Mouse (Mus musculus) layer of hippocampus, adult 2 months (tissue): ENCODE measurements around the gene Fam234b. TPM values are rescaled to one million over a fixed set of nuclear protein-coding genes. Genes with fewer than 3 reads are reported as not detected.

Source experiments
- DNase-seq, 2 experiments: peaks; one replicate each; pipeline ENCODE4 v3.0.0; 2022; ENCODE audit warnings: low spot score in 2 of 2
- H3K27ac ChIP-seq: fragments of 200-600 bp; 2 replicates; pipeline ENCODE4 v1.8.1; 2022
- H3K4me3 ChIP-seq: fragments of 200-600 bp; 2 replicates; pipeline ENCODE4 v1.8.1; 2022; ENCODE audit warnings: mild to moderate bottlenecking
- CTCF ChIP-seq: fragments of 200-600 bp; conservative IDR thresholded peaks from 2 replicates; pipeline ENCODE4 v1.8.1; 2022; ENCODE audit warnings: antibody characterized with exemption, mild to moderate bottlenecking, moderate library complexity
- total RNA-seq, 2 experiments: library from RNA; stranded (reverse); gene quantifications; 2 replicates each; pipeline ENCODE4 v1.2.3; 2021

Fam234b gene
- total RNA-seq, 2 experiments from 2014 or later: 161 to 166 TPM

DNA sequence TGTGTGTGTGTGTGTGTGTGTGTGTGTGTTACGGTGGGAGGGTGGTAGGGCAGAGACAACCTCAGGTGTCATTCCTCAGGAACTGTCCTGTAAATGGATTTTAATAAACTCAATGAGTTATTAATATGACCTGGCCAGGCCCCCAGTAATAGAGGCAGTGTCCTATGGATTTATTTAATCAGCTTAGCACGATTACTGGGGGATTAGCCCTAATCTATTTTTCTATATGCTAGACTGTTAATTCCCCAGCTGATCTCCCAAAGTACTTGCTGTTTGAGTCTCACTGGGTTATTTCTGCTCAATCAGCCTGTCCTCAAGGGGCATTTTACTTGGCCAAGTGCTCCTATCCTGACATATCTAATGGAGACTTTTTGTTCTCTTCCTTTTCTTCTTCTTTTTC, 14.9 kb downstream of the Fam234b start:
- no peak overlapping the region for H3K4me3 ChIP-seq
- no peak for DNase-seq
- no peak for TF ChIP-seq CTCF
- no peak overlapping the region for H3K27ac ChIP-seq

DNA sequence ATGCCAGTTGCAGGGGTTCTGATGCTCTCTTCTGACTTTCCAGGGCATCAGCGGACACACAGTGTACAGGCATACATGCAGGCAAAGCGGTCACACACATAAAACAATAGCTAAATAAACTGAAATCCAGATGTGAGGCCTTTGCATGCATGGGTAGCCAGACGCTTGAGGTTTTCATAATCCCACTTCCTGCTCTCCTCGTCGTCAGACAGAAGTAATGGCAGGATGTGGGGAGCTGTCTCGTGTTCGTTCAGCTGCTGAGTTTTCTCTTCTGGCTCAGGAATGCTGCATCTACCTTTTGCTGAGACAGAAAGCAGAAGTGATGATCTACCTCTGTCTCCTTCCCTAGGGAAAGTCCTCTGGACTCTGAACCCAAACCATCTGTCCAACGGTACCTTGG, 20.6 kb downstream of the Fam234b start:
- H3K27ac ChIP-seq: peak overlapping the region; percentile 54; the same call in 1 of the 2 replicates
- H3K4me3 ChIP-seq: no peak overlapping the region
- no peak for DNase-seq
- TF ChIP-seq CTCF: no peak

DNA sequence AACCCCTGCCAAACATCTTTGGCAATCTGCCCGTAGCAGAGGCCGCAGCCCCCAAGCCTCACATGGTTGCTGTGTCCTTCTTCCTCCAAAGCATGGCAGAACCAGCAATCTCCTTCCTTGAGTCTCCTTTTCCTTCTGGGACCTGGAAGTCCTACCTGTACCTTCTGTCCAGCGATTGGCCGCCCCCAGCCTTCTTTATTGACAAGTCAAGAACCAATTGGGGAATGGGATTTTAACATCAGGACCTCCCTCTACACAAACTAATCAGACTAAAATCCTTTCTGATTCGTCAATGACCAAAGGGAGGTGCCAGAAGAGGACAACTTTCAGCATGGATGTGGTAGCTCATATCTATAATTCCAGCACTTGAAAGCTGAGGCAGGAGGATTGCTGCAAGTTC, 22.1 kb downstream of the Fam234b start:
- peak overlapping the region; percentile 23; the same call in 1 of the 2 replicates for H3K27ac ChIP-seq
- TF ChIP-seq CTCF: no peak
- DNase-seq: no peak

DNA sequence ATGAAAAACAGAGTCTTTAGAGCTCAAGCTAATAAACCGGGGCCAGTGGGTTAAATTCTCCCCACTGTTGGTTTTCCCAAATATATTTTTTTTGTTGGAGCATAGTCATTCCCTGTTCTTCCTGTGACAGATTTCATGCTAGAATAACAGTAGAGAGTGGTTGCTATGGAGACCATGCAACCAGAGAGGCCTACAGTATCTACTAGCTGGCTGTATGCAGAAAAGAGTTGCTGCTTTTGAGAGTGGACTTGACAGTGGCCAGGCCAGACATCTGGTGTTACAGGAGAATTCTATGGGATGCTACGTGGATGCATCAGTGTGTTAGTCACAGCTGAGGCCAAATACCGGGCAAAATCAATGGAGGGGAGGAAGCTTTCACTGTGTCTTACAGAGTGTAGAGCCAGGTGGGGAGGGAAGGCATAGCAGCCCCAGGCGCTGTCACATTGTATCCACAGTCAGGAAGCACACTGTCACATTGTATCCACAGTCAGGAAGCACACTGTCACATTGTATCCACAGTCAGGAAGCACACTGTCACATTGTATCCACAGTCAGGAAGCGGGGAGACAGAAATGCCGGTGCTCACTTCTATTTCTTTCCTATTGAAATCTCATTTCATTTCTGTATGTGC, 26.1 kb downstream of the Fam234b start:
- no peak for TF ChIP-seq CTCF
- no peak overlapping the region for H3K4me3 ChIP-seq
- peak in 1 of 2 experiments; percentile 55 for DNase-seq
- H3K27ac ChIP-seq: peak overlapping the region; percentile 72

More for the DNA sequence above, 22.1 kb downstream of the Fam234b start:
- no peak overlapping the region for H3K4me3 ChIP-seq

DNA sequence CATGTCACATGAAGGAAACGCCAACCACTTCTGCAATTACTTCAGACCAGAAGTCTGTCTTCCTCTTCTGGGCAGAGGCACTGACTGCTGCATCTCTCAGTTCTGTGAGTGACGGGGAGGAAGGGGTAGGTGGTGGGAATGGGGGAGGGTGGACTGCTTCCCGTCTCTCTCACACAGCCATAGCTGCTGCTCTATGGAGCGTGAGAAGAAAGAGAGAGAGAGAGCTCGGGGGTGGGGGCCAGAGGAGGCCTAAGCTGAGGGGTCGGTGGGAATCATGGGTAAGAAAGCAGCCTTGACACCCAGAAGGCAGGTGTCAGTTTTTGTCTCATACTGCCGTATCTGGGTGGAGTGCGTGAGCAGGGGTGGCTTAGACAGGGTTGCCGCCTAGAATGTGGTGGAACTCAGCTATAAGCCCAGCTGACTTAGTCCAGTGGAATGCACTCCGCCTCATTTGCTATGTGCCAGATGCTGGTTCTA, 30.7 kb downstream of the Fam234b start:
- no peak for TF ChIP-seq CTCF
- DNase-seq: no peak
- H3K27ac ChIP-seq: peak overlapping the region; percentile 60
- no peak overlapping the region for H3K4me3 ChIP-seq

DNA sequence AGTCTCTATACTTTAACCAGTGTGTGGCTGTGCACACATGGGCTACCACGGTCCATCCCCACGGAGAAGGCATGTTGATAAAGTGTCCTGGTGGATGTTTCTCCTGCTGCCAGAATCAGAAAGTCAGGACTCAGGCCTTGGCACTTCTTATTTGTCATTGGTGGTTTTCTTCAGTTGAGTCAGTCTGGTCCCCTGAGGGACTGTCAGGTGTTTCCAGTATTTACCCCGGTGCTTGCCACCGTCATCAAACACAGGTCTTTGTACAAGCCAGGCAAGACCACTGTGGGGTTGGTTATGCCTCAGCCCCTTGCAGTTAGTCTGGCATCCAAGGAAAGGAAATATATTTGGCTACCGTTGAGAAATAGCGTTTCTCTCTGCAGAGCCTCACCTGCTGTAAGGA, 32.8 kb downstream of the Fam234b start:
- no peak overlapping the region for H3K27ac ChIP-seq
- no peak for TF ChIP-seq CTCF
- no peak for DNase-seq
- no peak overlapping the region for H3K4me3 ChIP-seq

DNA sequence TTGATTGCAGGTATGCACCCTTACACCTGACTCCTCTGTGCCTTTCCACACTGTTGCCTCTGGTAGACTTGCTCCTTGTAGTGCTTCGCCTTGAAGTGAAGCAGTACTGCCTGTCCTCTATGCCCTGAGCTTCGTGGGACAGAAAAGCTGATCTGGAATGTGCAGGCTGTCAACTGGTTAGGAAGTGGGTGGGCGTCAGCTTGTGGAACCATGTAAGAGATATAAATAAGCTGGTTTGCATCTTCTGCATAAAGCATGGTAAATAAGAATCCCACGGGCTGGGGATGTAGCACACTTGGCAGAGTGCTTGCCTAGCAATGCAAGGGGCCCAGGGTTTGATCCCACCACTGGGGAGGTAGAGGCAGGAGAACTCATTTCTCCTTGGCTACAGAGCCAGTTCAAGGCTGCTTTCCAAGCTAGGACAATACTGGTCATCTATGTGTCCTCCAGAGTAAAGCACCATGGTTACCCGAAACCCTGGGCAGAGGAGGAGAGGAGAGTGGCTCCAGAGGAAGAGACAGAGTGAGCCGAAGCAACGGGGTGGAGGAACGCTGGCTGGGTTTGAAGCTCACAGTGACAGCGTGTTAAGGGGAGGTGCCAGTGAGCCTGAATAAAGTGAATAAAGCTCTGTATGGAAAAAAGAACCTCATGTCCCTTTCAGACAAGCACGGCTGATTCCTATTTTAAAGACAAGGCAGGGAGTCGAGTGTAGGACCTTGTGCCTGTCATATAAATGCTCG, 34.8 kb downstream of the Fam234b start:
- Histone ChIP-seq H3K4me3 (no peak overlapping the region), H3K27ac (peak overlapping the region; percentile 75)
- no peak for TF ChIP-seq CTCF
- peak in 1 of 2 experiments; percentile 31 for DNase-seq

DNA sequence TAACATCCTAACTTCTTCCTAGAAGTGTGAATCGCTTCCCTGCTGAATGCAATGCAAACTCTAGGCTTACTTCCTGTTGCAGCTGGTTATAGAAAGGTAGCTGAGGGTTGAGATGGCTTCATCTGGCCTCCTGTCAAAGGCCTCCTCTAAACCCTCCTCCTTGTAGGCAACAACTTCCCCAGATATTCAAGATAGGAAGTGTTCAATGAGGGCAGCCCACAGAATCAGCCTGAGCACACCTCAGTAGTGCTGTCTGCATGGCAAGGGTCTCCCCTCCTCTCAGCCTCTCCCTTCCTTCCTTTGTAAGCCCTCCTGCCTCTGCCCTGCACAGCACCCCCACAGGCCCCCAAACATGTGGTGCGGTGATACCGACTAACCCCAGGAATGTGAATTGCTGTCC, 38.0 kb downstream of the Fam234b start:
- no peak overlapping the region for H3K27ac ChIP-seq
- H3K4me3 ChIP-seq: no peak overlapping the region
- TF ChIP-seq CTCF: no peak
- DNase-seq: no peak

DNA sequence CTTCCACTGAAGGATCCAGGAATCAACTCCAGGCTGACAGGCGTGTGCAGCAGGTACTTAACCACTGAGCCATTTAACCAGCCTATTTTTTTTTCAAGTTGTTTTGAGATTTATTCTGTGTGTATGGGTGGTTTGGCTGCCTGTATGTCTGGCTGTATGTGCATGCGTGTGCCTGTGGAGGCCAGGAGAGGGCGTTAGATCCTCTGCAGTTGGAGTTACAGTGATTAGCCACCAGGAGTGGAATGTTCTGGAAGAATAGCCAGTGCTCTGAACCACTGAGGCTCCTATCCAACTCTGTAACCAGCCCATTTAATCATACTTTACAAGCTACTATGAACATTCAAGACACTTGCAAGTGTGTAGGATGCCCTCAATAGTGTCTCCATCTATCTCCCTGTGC, 38.8 kb downstream of the Fam234b start:
- DNase-seq: no peak
- TF ChIP-seq CTCF: peak; percentile 53
- Histone ChIP-seq H3K4me3 (no peak overlapping the region), H3K27ac (no peak overlapping the region)

DNA sequence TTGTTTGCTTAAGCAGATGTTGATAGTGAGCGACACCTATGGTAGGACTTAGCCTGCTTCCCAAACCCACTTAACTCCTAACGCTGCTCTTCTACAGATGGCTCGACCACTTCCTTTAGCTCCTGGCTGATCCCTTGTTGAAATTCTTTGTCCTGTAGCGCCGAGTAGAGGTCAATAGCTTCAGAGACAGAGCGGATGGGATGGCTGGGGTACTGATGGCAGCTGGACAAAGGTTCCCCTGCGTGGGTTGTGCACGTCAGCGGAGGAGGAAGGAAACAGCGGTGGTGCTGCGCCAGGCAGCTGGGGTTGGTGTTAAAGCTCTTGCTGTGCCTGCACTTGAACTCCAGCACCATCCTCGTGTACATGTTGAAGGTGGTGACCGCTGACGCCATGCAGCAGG, 39.5 kb downstream of the Fam234b start:
- no peak overlapping the region for H3K27ac ChIP-seq
- no peak for TF ChIP-seq CTCF
- no peak for DNase-seq
- no peak overlapping the region for H3K4me3 ChIP-seq

DNA sequence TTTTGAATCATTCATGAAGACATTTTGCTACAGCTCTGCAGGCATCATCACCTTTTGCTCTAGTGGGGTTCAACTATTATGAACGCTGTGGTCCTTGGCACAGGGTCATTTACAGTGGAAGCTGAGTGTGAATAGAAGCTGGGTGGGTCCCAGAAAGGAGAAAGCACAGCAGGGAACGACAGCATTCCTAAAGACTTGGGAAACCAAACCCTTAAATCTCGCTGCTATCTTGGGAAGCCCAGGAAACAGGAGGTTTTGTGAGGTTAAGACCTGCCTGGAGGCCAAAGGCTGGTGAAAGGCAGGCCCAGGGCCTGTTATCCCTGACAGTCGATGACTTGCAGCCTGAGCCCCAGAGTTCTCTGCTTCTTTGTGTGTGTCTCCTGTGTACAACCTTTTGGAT, 40.4 kb downstream of the Fam234b start:
- TF ChIP-seq CTCF: no peak
- no peak for DNase-seq
- Histone ChIP-seq H3K4me3 (no peak overlapping the region), H3K27ac (no peak overlapping the region)

DNA sequence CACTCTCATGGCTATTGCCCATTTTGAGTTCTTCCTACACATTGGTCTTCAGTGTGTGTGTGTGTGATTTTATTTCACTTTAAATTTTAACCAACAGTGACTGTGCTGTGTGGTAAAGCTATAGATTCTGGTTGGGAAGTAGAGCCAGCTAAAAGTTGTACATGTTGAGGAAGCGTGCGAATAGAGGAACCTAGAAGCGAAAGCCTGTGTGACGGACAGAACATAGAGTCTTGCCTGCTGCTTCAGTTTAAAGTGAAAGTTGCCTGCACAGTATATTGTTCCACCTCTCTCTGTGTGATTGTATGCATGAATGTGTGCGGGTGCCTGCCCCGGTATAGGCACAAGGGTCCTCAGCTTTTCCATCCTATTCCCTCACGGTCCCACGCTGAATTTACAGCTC, 42.6 kb downstream of the Fam234b start:
- TF ChIP-seq CTCF: no peak
- Histone ChIP-seq H3K4me3 (no peak overlapping the region), H3K27ac (no peak overlapping the region)
- no peak for DNase-seq

DNA sequence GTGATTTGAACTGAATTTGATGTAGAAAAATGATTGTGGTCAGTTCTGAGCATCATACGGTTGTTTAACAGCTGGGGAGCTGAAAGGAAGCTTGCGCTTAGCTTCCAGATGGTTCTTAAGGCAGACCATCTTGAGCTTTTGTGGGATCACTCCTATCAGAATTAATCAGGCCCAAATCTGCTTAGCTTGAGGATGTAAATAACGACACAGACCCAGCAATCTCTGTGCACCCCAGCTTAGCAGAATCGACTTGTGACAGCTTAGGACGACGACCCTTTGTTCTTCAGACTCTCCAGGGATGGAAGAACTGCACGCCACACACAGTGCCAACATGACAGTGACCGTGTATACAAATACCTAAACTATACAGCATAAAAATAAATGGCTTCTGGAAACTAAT, 47.8 kb downstream of the Fam234b start:
- no peak overlapping the region for H3K4me3 ChIP-seq
- no peak for TF ChIP-seq CTCF
- H3K27ac ChIP-seq: no peak overlapping the region
- no peak for DNase-seq

DNA sequence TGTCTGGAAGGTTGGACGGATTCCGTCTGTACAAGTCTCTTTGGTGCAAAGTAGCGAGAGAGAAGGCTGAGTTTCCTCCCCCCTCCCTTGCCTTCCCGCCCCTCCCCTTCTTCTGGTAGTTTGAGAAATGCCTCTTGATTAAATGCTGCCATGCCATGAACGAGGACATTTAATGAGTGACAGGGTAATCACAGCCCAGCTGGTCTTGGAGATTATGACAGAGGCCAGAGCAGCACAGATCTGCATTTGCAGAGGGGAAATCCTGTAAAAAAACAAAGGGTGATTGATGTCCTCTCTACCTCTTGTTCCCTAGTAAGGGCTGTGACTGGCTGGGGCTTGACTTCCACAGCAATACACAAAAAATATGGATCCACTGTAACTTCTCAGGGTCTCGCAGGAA, 50.1 kb downstream of the Fam234b start:
- no peak for TF ChIP-seq CTCF
- H3K27ac ChIP-seq: no peak overlapping the region
- no peak for DNase-seq
- H3K4me3 ChIP-seq: no peak overlapping the region
